ENCODE assay signal across 20 mouse cellular contexts in genomic region chr10:60240416-60240815, GRCm38 (mm10).
"Had no signal": no experiment of that assay in that cellular context is flagged by ENCODE, and none has a peak within 500 bp of the region (broad histone marks: within the 10 kb centered on the region; RNA-seq: fewer than 3 reads in every experiment).

No protein-coding gene starts in this region.

- H3K27me3 ChIP-seq: limb, embryonic 13.5 days; liver, embryonic 12.5 days; liver, embryonic 15.5 days; midbrain, embryonic 12.5 days; midbrain, embryonic 15.5 days; neural tube, embryonic 12.5 days; neural tube, embryonic 15.5 days had no signal

- H3K27ac ChIP-seq: kidney, postnatal 0 days; limb, embryonic 10.5 days; limb, embryonic 13.5 days; liver, embryonic 12.5 days; liver, embryonic 15.5 days; macrophage; midbrain, embryonic 12.5 days; midbrain, embryonic 15.5 days; neural tube, embryonic 12.5 days; neural tube, embryonic 15.5 days had no signal

- ATAC-seq: liver, embryonic 12.5 days; midbrain, embryonic 15.5 days had no signal

- H3K4me3 ChIP-seq: limb, embryonic 10.5 days; limb, embryonic 13.5 days; liver, embryonic 12.5 days; liver, embryonic 15.5 days; midbrain, embryonic 12.5 days; midbrain, embryonic 15.5 days; neural tube, embryonic 12.5 days; neural tube, embryonic 15.5 days had no signal

- H3K4me1 ChIP-seq: limb, embryonic 10.5 days; limb, embryonic 13.5 days; liver, embryonic 12.5 days; liver, embryonic 15.5 days; midbrain, embryonic 12.5 days; midbrain, embryonic 15.5 days; neural tube, embryonic 12.5 days had no signal

- H3K9ac ChIP-seq: limb, embryonic 13.5 days; liver, embryonic 12.5 days; liver, embryonic 15.5 days; midbrain, embryonic 12.5 days; midbrain, embryonic 15.5 days; neural tube, embryonic 12.5 days; neural tube, embryonic 15.5 days had no signal

- DNase-seq: kidney, adult 18-20 months; kidney, adult 9 months; kidney, postnatal 36 days; liver; lung, adult 18-20 months; lung, postnatal 14 days; right cerebral cortex, adult 18-20 months; right cerebral cortex, postnatal 14 days; right cerebral cortex, postnatal 4 days; thymus, postnatal 25 days had no signal

- H3K36me3 ChIP-seq: limb, embryonic 10.5 days; limb, embryonic 13.5 days; liver, embryonic 12.5 days; liver, embryonic 15.5 days; midbrain, embryonic 12.5 days; midbrain, embryonic 15.5 days; neural tube, embryonic 12.5 days; neural tube, embryonic 15.5 days had no signal

- H3K9me3 ChIP-seq: limb, embryonic 10.5 days; limb, embryonic 13.5 days; liver, embryonic 12.5 days; liver, embryonic 15.5 days; midbrain, embryonic 15.5 days; neural tube, embryonic 12.5 days; neural tube, embryonic 15.5 days had no signal
